Mouse (Mus musculus) left cerebral cortex, postnatal 10 days (tissue): ENCODE data around the gene Arsb. TPM values are rescaled to one million over a fixed set of nuclear protein-coding genes. Genes with fewer than 3 reads are reported as not detected.

Experiments
- DNase-seq, 2 experiments: peaks; one replicate each; pipeline ENCODE4 v3.0.0; 2021 to 2022; ENCODE audit warnings: low spot score in 2 of 2, mixed read lengths in 1 of 2; ENCODE audit errors: extremely low spot score in 1 of 2
- intact Hi-C: fragments of 180-260 bp; cut with DNase I; formaldehyde crosslinking; loops from one replicate; pipeline ENCODE4 v1.15.1; 2025
- total RNA-seq, 2 experiments: library from RNA; stranded (reverse); gene quantifications; 2 replicates each; pipeline ENCODE4 v1.2.3; 2021

Gene Arsb
- total RNA-seq, 2 experiments from 2014 or later = 76.5 to 81.2 TPM

DNA sequence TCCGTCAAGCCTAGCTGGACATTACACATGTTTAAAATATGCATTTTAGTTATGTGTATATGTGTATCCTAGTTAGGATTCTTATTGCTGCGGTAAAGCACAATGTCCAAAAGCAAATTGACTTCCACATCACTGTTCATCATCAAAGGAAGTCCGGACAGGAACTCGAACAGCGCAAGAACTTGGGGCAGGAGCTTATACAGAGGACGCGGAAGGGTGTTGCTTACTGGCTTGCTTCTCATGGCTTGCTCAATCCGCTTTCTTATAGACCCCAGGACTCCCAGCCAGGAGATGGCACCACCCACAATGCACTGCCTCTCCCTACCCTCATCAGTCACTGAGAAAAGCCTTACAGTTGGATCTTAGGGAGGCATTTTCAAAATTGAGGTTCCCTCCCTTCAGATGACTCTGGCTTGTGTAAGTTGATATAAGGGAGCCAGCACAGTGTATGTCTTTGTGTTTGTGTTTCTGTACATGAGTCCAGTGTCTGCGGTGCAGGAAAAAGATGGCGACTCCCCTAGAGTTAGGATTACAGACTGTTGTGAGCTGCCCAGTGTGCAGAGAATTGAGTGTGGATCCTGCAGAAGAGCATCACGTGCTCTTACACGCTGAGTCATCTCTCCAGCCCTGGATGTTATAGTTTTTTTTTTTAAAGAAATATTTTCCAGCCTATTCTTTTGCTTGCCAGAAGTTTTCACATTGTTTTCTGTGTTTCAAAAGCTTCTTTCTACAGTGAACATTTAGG, 66.2 kb downstream of the Arsb start:
- no peak for DNase-seq
- intact Hi-C loops = no loop called here

GRCm38 (mm10) chr13:93838431-93839136, 67.2 kb downstream of the Arsb start:
- no peak for DNase-seq
- intact Hi-C loops = no loop called here

GRCm38 (mm10) chr13:93839137-93839630, 67.8 kb downstream of the Arsb start:
- DNase-seq = peak in 1 of 2 experiments; percentile 67

DNA sequence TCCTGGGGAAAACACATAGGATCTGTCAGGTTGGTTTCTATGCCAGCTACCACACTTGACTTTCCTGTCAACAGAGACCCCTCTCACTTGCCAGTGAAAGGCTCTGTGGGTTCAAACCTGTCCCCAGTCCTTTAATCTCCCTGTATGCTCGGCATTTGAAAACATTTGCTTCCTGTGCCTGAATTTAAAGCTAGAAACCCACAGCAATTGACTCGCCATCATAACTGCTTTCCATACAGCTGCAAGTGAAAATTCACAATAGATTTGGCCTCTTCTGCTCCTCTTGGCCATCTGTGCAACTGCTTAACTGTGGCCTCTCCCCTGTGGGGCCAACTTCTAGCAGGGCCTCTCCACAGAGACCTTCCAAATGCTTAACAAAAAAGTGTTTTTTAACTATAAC, 68.3 kb downstream of the Arsb start:
- intact Hi-C loops = no loop called here
- no peak for DNase-seq

More at GRCm38 (mm10) chr13:93839137-93839630, 67.8 kb downstream of the Arsb start:
- intact Hi-C loops = no loop called here

DNA sequence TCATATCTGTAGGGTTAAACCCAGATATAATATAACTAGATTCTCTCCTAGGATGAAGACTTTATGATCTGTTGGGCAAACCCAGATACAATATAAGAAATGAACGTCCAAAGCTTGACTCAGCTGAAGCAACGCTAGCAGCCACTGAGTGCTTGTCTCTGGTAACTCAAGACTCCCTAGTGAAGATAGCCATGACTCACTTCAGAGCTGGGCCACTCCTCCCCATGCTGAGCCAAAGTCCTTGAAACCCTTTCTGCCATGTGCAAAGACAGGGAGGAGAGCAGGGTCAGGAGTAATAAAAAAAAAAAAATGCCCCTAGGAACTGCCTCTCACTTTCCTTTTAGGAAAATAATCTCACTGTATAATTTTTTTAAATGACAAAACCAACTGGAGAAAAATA, 68.7 kb downstream of the Arsb start:
- no peak for DNase-seq
- intact Hi-C loops = no loop called here

GRCm38 (mm10) chr13:93846831-93847518, 75.5 kb downstream of the Arsb start:
- intact Hi-C loops = no loop called here
- no peak for DNase-seq

DNA sequence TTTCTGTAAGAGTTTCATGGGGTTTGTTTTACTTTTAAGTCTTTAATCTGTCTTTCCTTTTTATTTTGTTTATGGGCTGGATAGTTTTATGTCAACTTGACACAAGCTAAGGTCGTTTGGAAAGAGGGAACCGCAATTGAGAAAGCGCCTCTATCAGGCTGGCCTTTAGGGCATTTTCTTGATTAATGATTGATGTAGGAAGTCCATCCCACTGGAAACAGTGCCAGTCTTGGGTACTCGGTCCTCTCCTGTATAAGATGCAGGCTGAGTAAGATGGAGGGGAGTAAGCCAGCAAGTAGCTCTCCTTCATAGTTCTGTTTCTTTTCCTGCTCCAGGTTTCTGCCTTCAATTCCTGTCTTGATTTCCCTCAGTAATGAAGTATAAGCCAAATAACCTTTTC, 76.2 kb downstream of the Arsb start:
- DNase-seq = no peak
- intact Hi-C loops = no loop called here

DNA sequence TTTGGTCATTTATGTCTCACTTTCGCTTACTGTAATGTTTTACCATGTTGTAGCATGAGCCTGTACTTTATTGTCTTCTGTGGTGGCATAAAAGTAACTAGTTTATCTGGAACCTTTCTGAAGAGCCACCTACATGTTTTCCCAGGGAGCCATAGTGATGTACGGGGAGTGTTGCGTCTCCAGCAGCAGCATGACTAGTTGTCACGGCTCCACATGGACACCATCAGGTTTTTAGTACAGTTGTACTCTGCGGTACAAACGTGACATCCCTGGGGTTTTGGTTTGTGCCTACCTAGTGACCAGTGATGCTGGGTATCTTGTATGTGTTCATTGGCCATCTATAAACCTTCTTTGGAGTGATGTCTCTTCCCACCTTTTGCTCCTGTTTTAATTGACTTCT, 77.2 kb downstream of the Arsb start:
- no peak for DNase-seq
- intact Hi-C loops = no loop called here

DNA sequence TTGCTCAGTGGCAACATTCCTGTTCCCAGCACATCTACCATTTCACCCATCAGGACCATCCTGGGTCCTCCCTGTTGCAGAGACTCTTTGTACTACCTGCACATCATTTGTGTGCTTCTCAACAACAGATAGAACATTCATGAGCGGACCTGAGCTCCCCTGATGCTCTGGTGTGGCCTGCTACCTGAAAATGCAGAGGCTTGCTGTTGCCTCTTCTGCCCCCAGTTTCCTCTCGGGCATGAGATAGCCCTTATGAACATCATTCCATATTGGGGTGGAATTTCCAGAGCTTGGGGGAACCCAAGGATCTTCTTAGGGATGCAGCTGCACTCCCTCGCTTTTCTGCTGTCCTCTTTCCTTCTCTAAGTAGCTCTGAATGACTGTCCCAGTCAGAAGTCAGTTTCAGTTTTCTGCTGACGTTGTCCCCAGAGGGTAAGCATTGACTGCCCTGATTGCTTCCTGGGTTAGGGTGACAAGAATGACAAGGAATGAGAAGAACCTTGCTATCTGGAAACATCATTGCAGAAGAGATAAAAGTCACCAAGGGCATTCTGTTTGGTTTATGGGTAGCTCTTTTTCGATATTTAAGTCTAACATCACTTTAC, 78.4 kb downstream of the Arsb start:
- no peak for DNase-seq
- intact Hi-C loops = no loop called here

DNA sequence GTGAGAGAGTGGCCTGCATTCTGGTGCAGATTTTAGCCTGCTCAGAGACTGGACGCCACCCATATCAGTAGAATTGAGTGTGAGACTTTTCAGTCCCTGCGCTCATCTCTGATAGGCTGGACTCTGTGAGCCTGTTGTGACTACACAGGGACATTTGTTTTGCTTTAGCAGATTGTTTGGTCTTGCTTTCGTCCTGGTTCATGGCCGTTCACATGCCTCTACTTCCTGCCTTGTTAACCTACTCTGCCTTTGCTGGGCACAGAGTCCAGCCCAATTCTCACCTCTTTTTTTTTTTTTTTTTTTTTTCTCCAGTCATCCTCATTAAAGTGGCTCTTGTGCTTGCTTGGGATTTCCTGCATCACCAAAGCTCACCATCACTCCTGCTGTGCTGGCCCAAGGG, 79.2 kb downstream of the Arsb start:
- intact Hi-C loops = no loop called here
- no peak for DNase-seq

- intact Hi-C loops = no loop called here
- peak in 1 of 2 experiments; percentile 63 for DNase-seq
Measured at GRCm38 (mm10) chr13:93852419-93853138, 81.1 kb downstream of the Arsb start.

DNA sequence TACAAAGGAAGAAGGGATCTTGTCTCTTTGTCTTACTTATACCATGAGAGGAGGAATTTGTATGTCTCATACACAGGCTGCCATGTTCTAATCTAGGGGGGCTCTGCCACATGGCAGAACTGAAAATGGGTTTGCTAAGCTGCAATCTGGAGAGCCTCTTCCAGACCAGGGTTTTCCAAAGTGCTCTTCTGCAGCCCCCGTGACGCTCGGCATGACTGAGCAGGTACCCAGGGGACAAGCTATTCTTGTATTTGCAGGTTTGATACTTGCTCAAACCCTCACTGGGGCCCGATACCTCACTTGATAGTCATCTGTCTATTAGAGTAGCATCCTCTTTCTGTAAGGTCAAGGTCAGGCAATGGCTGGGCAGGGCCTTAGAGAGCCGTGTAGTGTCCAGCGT, 82.3 kb downstream of the Arsb start:
- no peak for DNase-seq
- intact Hi-C loops = no loop called here

DNA sequence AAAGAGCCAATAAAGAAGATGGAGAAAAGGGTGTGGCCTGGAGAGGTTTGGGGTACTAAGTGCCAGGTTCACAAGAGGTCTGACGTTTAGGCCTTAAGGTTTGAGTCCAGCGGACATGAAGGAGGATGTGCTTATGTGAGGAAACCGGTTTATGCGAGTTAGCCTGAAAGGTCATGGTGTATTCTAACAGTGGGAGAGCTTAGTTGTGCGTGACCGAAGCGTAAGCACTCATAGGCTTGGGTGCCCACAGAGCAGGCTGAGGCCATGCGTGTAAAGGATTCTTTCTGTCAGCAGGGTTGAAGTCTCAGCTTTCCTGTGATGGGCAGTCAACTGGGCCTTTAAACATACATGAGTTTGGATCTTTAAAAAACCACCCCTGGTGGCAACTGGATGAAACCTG, 82.9 kb downstream of the Arsb start:
- intact Hi-C loops = no loop called here
- no peak for DNase-seq

DNA sequence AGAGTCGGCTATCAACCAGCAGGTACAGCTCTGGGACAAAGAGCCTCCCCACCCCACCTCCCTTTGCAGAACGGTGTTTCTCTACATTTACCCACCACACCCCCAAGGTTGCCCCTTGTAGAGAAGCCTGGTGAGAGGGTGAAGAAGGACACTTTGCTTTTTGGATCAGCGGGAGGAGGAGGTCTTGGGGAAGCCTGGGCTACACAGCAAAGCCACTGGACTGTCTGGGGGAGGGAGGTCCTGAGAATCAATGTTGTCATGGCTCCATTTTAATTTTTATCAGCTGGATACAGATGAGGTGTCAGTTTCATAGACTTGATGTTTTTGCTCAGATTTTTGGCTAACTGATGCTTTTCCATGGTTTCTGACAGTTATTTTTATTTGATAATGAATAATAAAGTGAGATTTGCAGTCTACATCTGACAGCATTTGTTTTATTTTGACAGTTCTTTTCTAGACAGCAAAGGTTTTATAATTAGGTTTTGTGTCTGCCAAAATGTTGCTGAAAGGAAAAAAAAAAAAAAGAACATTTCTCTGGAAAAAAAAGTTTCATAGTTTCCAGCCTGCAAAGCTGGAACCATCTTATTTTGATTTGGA, 83.6 kb downstream of the Arsb start:
- intact Hi-C loops = no loop called here
- DNase-seq = no peak

DNA sequence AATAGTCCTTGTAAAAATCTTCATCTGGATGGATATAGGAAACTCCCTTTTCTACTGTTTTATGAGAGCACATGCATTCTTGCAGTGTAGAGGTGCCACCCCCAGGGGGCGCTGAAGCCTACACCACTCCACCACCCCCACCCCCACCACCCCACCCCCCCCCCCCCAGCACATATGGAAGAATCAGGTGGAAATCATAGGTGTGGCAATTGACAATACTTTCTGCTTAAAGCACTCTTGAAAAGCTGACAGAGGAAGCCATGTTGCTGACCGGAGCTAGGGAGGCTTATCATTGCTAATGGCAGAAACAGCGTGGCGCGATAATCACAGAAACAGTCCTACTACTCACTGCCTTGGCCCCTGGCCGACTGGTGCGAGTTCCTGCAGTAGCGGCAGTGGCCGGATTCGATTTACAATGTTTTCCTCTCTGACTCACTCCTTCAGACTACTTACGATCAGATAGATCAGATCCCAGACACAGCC, 84.3 kb downstream of the Arsb start:
- peak in 1 of 2 experiments; percentile 45 for DNase-seq
- intact Hi-C loops = no loop called here

GRCm38 (mm10) chr13:93861211-93861610, 89.8 kb downstream of the Arsb start:
- no peak for DNase-seq
- intact Hi-C loops = no loop called here

DNA sequence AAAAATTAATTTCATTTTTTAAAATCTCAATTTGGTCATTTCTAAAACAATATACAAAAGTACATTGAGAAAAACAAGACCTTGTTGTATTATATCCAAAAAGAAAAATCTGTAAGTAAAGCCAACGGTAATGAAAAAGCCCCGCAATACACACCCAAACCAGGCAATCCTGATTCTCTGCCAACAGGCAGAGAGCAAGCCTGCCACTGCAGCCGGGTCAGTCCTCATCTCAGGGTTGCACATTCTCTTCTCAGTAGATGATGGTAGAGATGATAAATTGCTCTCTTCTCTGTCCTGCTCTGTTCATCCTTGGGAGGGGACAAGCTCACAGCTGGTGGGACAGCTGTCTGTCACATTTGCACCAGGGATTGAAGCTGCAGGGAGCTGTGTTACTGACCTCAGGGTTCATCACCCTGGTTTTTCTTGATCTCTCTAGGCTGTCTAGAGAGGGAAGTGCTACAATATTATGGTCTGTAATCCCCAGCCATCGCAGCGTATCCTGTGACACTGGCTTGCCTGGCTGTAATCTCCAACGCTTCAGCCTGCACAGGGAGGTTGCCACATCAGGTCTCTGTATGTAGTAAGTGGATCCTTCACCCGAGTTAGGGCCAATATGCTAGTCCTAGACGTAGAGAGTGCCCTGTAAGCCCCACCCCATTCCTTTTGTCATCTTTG, 92.8 kb downstream of the Arsb start:
- no peak for DNase-seq
- intact Hi-C loops = no loop called here

DNA sequence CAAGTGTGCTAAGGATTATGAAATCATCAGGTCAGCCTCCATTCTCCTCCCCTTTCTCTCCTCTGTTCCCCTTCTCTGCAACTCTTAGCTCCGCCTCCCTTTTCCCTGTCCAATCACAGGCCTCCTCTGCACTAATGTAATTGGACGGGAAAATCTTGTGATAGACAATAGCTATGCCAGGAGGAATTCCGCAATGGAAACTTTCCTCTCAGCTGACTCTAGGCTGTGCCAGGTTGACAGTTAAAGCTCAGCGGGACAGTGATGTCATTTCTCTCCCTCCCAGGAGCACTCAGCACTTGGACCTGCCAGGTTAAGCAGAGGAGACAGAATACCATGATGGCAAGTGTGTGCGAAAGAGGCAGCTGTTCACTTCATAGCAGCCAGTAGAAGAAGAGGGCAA, 95.2 kb downstream of the Arsb start:
- DNase-seq = no peak
- intact Hi-C loops = no loop called here
